Mouse (Mus musculus) mature B cell (primary cell): Measurements from ENCODE around the gene Zfp367.

Source experiments
- in situ Hi-C: fragments of 300-500 bp; cut with MboI; formaldehyde crosslinking; loops from 2 replicates; pipeline ENCODE4 v1.14.3; 2019

Gene Zfp367

DNA sequence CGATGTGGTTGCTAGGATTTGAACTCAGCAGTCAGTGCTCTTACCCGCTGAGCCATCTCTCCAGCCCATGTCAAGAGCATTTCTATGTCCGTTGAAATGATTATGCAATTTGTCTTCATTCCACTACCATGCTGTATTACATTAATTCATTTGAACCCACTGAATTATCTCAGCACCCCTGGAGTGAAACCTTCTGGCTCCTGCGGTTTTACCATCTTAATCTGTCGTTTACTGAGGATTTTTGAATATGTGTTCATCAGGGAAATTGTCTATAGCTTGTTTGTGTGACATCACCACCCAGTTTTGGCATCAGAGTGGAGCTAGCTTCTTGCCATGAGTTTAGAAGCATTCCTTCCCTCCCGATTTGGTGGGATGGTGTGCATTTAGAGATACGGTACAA lies 62.0 kb downstream of the Zfp367 start:
- in situ Hi-C loops, result no loop called here

- in situ Hi-C loops, result no loop called here
These were observed 62.7 kb downstream of the Zfp367 start for GRCm38 (mm10) chr13:64090278-64090677.

DNA sequence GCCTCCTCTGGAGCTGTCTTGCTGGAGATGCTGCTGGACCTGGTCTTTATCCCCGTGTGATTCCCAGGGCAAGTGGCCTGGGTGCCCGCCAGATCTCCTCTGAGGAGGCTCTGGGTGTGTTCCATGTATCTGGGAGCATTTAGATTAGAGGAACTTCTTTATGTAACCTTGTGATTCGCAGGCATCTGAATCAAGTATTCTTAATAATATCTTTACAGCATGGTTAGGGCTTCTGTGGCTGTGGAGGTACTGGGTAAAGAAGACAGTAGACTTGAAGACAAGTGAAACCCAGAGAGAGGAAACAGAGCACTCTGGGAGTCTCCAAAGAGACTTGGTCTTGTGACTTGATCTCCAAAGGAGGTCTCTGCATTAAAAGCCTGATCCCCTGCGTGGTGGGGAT lies 63.9 kb downstream of the Zfp367 start, which contains the start of gene Hsd17b3:
Hsd17b3 (minus strand) TSS at position 101 of the 400 bp plus-strand sequence.
- in situ Hi-C loops, result no loop called here

GRCm38 (mm10) chr13:64088057-64088456 lies 64.9 kb downstream of the Zfp367 start:
- in situ Hi-C loops, result no loop called here

DNA sequence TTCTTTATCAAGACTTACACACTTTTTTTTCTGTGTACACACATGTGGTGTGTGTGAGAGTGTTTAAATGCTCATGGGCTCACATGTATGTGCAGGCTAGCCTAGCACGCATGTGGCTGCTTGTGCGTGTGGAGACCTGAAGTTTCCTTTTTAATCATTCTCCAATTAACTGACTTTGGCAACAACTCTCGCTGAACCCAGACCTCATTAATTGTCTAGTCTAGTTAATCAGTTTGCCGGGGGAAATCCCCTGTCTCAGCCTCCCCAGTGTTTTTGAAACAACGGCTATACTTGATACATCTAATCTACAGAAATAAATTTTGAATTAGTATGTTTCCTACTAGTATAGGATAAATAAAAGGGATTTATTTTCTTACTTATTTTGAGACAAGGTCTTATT lies 67.0 kb downstream of the Zfp367 start:
- in situ Hi-C loops, result no loop called here

- in situ Hi-C loops, result no loop called here
These were observed 69.7 kb downstream of the Zfp367 start for GRCm38 (mm10) chr13:64083331-64083730.
